Mouse (Mus musculus) hindbrain, embryonic 16.5 days (tissue): ENCODE results near the gene Rpusd3. TPM values are rescaled to one million over a fixed set of nuclear protein-coding genes. Genes with fewer than 3 reads are reported as not detected.

Experiments
- ATAC-seq: fragments of 200-750 bp; cut with Nextera tagmentation; 2 replicates; pipeline ENCODE4 v1.8.0; 2017; ENCODE audit warnings: moderate TSS enrichment, moderate library complexity
- H3K27ac ChIP-seq: fragments of 300-500 bp; sonication (generic); 2 replicates; pipeline ENCODE4 v1.5.1; 2014; ENCODE audit warnings: low read depth, mild to moderate bottlenecking, control low read depth, low read length, moderate library complexity
- H3K27me3 ChIP-seq: fragments of 300-500 bp; sonication (generic); replicated peaks from 2 replicates; pipeline ENCODE4 v1.6.1; 2014; ENCODE audit warnings: low read length; ENCODE audit not compliant: control insufficient read depth, insufficient read depth
- H3K36me3 ChIP-seq: fragments of 300-500 bp; sonication (generic); 2 replicates; pipeline ENCODE4 v1.6.1; 2014; ENCODE audit warnings: mild to moderate bottlenecking, low read length, moderate library complexity, mixed read lengths; ENCODE audit not compliant: control insufficient read depth, insufficient read depth
- H3K4me1 ChIP-seq: fragments of 300-500 bp; sonication (generic); 2 replicates; pipeline ENCODE4 v1.6.1; 2014; ENCODE audit warnings: low read depth, low read length; ENCODE audit not compliant: control insufficient read depth, insufficient read depth
- H3K4me2 ChIP-seq: fragments of 300-500 bp; sonication (generic); 2 replicates; pipeline ENCODE4 v1.6.1; 2014; ENCODE audit warnings: mild to moderate bottlenecking, low read length, control low read depth, moderate library complexity
- H3K4me3 ChIP-seq: fragments of 300-500 bp; sonication (generic); 2 replicates; pipeline ENCODE4 v1.5.1; 2014; ENCODE audit warnings: mild to moderate bottlenecking, low read length, control low read depth, moderate library complexity
- H3K9ac ChIP-seq: fragments of 300-500 bp; sonication (generic); 2 replicates; pipeline ENCODE4 v1.6.1; 2014; ENCODE audit warnings: low read depth, mild to moderate bottlenecking, control low read depth, low read length, moderate library complexity
- H3K9me3 ChIP-seq: fragments of 300-500 bp; sonication (generic); 2 replicates; pipeline ENCODE4 v1.6.1; 2014; ENCODE audit warnings: mild to moderate bottlenecking, low read length, moderate library complexity; ENCODE audit not compliant: control insufficient read depth
- WGBS: fragments of 180-500 bp; shearing (Covaris S2); extraction: QIAGEN DNeasy Blood & Tissue Kit; methylation state at CpG from one replicate; pipeline ENCODE4 v1.1.7; 2014; 5-methylcytosine and 5-hydroxymethylcytosine counted together
- polyA plus RNA-seq: library from polyadenylated mRNA; unstranded; fragments of >200 nt; fragmentation: Nextera tagmentation; extraction: Ambion mirVana; gene quantifications from 2 replicates; pipeline ENCODE4 v1.2.1, GENCODE M21; 2015

The Rpusd3 gene
- polyA plus RNA-seq, 1 experiment from 2014 or later: 21.5 TPM

DNA sequence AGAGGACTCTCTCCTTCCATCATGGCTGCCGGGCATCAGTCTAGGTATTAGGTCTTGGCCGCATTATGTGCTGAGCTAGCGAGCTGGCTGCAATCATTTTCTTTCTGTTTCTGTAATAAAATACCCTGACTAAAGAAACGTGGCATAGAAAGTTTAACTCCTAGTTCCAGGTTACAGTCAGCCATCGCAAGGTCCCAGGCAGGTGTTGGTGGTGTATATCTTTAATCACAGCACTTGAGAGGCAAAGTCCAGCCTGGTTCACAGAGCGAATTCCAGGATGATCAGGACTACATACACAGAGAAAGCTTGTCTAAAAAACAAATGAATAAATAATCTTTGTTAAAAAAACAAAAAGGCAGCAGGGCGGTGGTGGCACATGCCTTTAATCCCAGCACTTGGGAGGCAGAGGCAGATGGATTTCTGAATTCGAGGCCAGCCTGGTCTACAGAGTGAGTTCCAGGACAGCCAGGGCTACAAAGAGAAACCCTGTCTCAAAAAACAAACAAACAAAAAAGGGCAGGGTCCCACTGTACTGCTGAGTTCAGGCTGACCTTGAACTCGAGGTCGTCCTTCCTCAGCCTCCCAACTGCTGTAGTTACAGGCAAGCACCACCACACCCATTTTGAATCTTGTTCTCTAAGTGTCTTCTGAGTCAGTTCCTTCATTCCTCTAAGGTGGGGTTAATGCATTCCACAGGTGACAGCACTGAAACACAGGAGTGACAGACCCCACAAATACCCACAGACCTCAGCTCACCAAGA lies 22.7 kb downstream of the Rpusd3 start:
- Histone ChIP-seq H3K27ac (no peak overlapping the region), H3K36me3 (peaks cover 5% of the 10 kb centered on the region; the same call in 1 of the 2 replicates), H3K9ac (no peak overlapping the region), H3K4me1 (peaks cover 7% of the 10 kb centered on the region), H3K27me3 (no peaks in the 10 kb centered on the region), H3K4me3 (no peak overlapping the region), H3K9me3 (no peaks in the 10 kb centered on the region), H3K4me2 (no peak overlapping the region)
- 88% methylated on average over 10 of the region's 10 CpGs for WGBS
- ATAC-seq: no peak

DNA sequence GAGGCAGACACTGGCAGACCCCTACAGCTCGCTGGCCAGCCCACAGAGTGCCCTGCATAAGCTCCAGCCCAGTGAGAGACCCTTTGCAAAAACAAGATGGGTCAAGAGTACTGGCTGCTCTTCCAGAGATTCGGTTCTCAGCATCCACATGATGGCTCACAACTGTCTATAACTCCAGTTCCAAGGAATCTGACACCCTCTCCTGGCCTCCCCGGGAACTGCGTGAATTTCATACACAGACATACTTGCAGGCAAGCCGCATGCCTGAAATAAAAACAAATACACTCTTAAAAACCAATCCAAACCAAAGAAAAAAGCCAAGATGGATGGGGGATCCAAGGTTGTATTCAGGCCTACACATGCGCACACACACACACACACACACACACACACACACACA lies 23.6 kb downstream of the Rpusd3 start:
- Histone ChIP-seq H3K36me3 (peaks cover 9% of the 10 kb centered on the region), H3K4me2 (no peak overlapping the region), H3K4me1 (peaks cover 7% of the 10 kb centered on the region), H3K9ac (no peak overlapping the region), H3K27me3 (no peaks in the 10 kb centered on the region), H3K9me3 (no peaks in the 10 kb centered on the region), H3K4me3 (no peak overlapping the region), H3K27ac (no peak overlapping the region)
- WGBS: 97% methylated on average over 6 of the region's 6 CpGs
- no peak for ATAC-seq

DNA sequence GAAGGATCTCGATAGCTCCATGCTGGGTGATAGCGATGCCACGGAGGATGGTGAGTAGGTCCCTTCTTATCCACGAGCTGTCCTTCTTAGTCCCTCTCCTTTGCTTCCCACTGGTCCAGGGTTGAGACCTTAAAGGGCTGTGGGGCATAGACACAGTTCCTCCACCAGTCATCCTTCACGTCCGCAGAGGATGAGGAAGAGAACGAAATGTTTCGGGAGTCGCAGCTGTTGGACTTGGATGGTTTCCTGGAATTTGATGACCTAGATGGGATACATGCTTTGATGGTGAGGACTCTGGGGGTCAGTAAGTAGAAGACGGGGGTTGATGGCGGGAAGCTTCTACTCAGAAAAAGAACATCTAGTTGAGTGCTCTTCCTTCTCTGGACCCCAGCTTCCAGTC lies 24.3 kb downstream of the Rpusd3 start:
- Histone ChIP-seq H3K27ac (no peak overlapping the region), H3K9me3 (no peaks in the 10 kb centered on the region), H3K4me3 (no peak overlapping the region), H3K4me1 (peaks cover 7% of the 10 kb centered on the region), H3K9ac (no peak overlapping the region), H3K36me3 (peaks cover 13% of the 10 kb centered on the region), H3K4me2 (no peak overlapping the region), H3K27me3 (no peaks in the 10 kb centered on the region)
- ATAC-seq: no peak
- WGBS: 94% methylated on average over 11 of the region's 11 CpGs

DNA sequence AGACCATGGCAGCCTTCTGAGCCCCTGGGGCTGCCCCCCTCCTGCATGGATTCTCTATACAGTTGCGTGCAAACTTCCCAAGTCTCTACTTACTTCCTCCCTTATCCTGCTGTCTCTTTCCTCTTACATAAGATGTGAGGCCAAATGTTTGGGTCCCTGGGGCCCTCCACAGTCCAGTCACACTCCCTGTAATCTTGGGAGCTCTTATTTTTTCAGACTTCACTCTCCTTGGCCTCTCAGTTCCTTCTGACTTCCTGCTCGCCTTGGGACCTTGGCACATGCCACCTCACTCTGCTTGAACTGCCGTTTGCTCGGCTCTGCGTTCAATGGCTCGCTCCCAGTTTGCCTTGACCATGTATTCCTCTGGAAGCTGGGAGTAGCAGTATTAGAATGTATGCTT lies 25.2 kb downstream of the Rpusd3 start:
- no peak overlapping the region for H3K27ac ChIP-seq
- no peaks in the 10 kb centered on the region for H3K27me3 ChIP-seq
- no peaks in the 10 kb centered on the region for H3K9me3 ChIP-seq
- ATAC-seq: no peak
- peaks cover 7% of the 10 kb centered on the region for H3K4me1 ChIP-seq
- no peak overlapping the region for H3K4me2 ChIP-seq
- 91% methylated on average over 6 of the region's 6 CpGs for WGBS
- no peak overlapping the region for H3K9ac ChIP-seq
- H3K4me3 ChIP-seq: no peak overlapping the region
- H3K36me3 ChIP-seq: peaks cover 20% of the 10 kb centered on the region

DNA sequence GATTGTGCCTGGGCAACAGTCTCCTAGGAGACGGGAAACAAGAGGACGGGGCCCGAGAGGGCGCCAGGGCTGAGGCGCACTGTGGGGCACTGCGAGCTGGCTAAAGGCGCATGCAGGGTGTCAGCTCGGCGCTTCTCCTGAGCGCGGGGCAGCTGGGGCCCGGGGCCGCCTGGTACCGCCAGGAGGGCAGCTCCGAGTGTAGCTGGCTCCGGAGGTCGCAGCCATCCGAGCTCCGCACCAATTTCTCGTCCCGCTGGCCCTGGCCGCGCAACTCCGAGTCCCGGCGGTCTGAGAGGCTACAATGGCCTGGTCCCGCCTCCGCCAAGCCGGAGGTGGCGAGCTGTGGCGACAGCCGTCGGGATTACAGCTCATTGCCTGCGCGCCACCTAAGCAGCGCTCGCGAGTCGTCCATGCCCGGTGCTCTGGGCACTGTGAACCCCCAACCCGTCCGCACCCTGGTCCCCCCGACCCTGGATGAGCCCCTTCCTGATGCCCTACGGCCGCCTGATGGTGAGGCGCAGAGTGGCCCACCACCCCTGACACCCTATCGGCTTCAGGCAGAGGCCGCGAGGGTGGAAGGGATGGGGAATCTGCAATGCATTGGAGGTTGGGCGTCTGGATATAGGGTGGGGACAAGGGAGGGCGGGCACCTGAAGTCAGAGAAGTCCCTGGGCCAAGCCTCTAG lies 26.6 kb downstream of the Rpusd3 start:
- Histone ChIP-seq H3K9ac (peak overlapping the region; percentile 73), H3K4me2 (peak overlapping the region; percentile 80), H3K4me1 (peaks cover 7% of the 10 kb centered on the region), H3K27me3 (no peaks in the 10 kb centered on the region), H3K36me3 (peaks cover 32% of the 10 kb centered on the region), H3K9me3 (no peaks in the 10 kb centered on the region), H3K4me3 (peak overlapping the region; percentile 49), H3K27ac (peak overlapping the region; percentile 81)
- WGBS: under 1% methylated on average over 42 of the region's 51 CpGs
- peak; percentile 93 for ATAC-seq

DNA sequence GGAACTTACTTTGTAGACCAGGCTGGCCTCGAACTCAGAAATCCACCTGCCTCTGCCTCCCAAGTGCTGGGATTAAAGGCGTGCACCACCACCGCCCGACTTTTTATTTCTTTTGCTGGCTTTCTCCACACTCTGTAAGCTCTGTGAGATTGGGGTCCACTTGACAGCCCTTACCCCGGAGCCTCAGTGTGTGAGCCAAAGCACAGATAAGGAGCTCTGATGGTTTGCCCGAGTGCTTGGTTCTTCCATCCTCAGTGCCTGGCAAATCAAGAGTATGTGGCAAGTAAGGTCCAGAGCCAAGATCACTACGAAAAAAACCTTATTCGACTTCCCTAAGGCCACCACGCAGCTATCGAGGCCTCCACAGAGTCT lies 27.1 kb downstream of the Rpusd3 start:
- H3K4me1 ChIP-seq: peaks cover 7% of the 10 kb centered on the region
- H3K9ac ChIP-seq: peak overlapping the region; percentile 73
- H3K27ac ChIP-seq: peak overlapping the region; percentile 81
- WGBS: 22% methylated on average over 10 of the region's 10 CpGs
- peak overlapping the region; percentile 49 for H3K4me3 ChIP-seq
- ATAC-seq: peak; percentile 73; the same call in 1 of the 2 replicates
- H3K36me3 ChIP-seq: peaks cover 32% of the 10 kb centered on the region
- H3K9me3 ChIP-seq: no peaks in the 10 kb centered on the region
- H3K4me2 ChIP-seq: peak overlapping the region; percentile 80
- no peaks in the 10 kb centered on the region for H3K27me3 ChIP-seq

DNA sequence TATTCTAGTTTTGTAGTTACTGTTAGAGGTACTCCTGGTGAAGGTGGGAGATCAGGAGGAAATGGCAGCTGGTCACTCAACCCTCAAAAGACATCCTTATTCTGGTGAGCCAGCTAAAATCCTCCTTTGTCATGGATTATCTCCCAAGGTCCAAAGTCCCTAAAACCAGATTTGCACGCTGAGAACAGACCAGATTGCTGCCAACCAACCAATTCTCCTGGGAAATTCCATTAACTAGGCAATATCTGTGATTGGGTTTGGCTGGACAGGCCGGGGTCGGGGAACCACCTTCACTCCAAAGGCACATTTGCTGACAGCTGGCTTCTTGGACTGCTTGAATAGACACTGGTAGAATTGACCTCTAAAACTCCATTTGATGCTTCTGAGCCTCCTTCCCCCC lies 28.4 kb downstream of the Rpusd3 start:
- Histone ChIP-seq H3K9me3 (no peaks in the 10 kb centered on the region), H3K4me3 (no peak overlapping the region), H3K27ac (no peak overlapping the region), H3K9ac (no peak overlapping the region), H3K27me3 (no peaks in the 10 kb centered on the region), H3K36me3 (peaks cover 38% of the 10 kb centered on the region), H3K4me1 (peaks cover 7% of the 10 kb centered on the region), H3K4me2 (no peak overlapping the region)
- no peak for ATAC-seq
- WGBS: 70% methylated on average over 3 of the region's 3 CpGs

DNA sequence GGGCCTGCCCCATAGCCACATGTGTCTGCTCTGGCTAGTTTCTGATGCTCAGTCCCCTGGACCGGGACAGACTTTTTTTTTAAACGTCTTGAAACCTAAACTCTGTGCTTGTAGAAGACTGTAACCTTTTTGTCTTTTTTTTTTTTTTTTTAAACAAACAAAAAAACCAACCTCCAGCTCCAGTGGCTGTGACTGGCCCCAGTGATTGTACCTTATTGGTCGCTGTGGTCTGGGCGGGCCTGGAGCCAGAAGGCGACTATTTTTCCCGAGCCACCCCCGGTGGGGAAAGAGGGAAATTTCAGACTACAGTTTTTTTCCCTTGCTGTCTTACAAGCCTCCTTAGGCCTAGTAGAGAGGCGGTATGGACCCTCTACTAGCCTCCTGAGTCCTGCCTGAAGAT lies 30.2 kb downstream of the Rpusd3 start, which contains the start of gene Ttll3:
TSS of gene Ttll3 (plus strand) at position 301 of the 400 bp plus-strand sequence.
- peaks cover 44% of the 10 kb centered on the region for H3K36me3 ChIP-seq
- ATAC-seq: no peak
- no peak within 1 kb of the TSS for H3K27ac ChIP-seq
- no peaks in the 10 kb centered on the region for H3K9me3 ChIP-seq
- H3K4me3 ChIP-seq: no peak within 1 kb of the TSS
- H3K4me2 ChIP-seq: no peak within 1 kb of the TSS
- H3K4me1 ChIP-seq: peaks cover 7% of the 10 kb centered on the region
- WGBS: 73% methylated on average over 8 of the region's 8 CpGs
- no peaks in the 10 kb centered on the region for H3K27me3 ChIP-seq
- no peak within 1 kb of the TSS for H3K9ac ChIP-seq

DNA sequence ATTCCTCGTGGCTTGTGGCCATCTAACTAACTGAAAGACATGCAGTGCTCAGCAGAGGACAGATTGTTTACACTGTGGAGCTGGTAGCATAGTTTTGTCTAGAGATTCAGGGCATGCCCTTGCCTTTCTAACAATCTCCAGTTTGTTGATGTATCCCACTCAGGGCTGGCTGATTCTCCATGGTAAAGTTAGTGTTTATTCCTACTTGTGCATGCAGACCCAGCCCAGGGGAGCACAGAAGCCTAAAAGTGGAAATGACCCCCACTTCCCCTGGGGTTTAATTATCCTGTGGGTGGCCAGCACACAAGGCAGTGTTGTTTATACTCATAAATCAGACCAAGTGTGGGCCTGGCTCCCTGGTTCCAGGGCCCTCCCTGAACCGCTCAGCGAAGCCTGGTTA lies 33.1 kb downstream of the Rpusd3 start:
- Histone ChIP-seq H3K36me3 (peaks cover 62% of the 10 kb centered on the region), H3K4me1 (no peaks in the 10 kb centered on the region), H3K4me3 (no peak overlapping the region), H3K27ac (no peak overlapping the region; the same call in 1 of the 2 replicates), H3K4me2 (no peak overlapping the region), H3K9me3 (no peaks in the 10 kb centered on the region), H3K27me3 (no peaks in the 10 kb centered on the region), H3K9ac (no peak overlapping the region)
- peak; percentile 75 for ATAC-seq
- WGBS: 79% methylated on average over 3 of the region's 3 CpGs
